Comparison of ENCODE assay signal across 8 mouse cellular contexts in the genomic region with DNA sequence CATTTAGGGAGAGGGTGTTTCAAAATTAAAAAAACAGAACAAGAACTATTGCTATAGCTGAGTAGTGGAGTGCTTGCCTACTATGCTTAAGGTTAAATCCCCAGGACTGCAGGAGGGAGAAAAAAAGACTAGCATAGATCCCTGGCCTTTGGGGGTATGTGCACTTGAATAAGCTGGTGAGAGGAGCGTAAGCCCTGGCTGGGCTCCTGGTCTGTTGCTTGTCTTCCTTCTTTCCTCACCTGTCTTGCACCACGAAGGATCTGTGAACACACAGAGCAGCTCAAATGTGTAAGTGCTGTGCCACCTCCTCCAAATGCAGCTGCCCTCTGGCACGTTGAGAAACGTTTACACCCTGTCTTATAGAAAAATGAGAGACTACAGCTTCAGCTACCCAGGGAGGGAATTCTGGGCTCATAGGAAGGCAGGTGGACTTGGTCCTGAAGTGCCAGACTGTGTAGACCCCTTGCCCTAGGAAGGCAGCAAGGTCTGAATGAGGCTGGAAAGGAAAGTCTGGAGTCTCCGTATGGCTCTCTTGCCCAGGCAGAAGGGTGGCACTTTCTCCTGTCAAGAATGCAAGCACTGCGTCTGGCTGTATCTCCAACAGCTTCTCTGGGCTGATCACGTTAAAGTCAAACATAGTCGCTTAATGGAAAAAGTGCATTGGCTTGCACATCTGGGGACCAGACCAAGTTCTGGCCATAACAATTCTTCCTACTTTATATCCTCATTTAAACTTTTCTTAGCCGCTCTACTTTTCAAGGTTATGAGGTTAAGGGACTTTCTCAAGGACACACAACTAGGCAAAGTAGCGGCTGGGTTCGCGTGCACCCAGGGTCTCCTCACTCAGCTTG. TPM values are rescaled to one million over a fixed set of nuclear protein-coding genes. Genes with fewer than 3 reads are reported as not detected.
A peak's percentile ranks its signal among the peaks of the same experiment; 100 is the strongest.
DNase-seq lines count a peak whose midpoint lies in the region; ATAC-seq and TF ChIP-seq lines count a peak whose summit lies in the region.

No protein-coding gene starts in this region.

- H3K27ac ChIP-seq in lung, embryonic 14.5 days (ENCODE audit: low read depth), result no peak overlapping the region
- H3K27ac ChIP-seq in brown adipose tissue, adult 24 weeks (replicated peaks; ENCODE audit: low read depth, low read length), result peak overlapping the region; percentile 64
- H3K27ac ChIP-seq in forebrain, embryonic 15.5 days (replicated peaks), result no peak overlapping the region
- no peak overlapping the region for H3K27ac ChIP-seq in neural tube, embryonic 14.5 days (ENCODE audit: low read depth, low read length)

- 0 out of 2 replicates have a peak, but pooled peaks cover 2% of the 10 kb centered on the region for H3K4me1 ChIP-seq in lung, embryonic 14.5 days (ENCODE audit: insufficient read depth)
- H3K4me1 ChIP-seq in brown adipose tissue, adult 24 weeks (ENCODE audit: control insufficient read depth, insufficient read depth, insufficient read length, low read length), result peaks cover 6% of the 10 kb centered on the region; the same call in 1 of the 2 replicates
- peaks cover 25% of the 10 kb centered on the region for H3K4me1 ChIP-seq in forebrain, embryonic 15.5 days
- H3K4me1 ChIP-seq in neural tube, embryonic 14.5 days (ENCODE audit: control insufficient read depth, insufficient read depth, low read length), result peaks cover 12% of the 10 kb centered on the region

- no peak for TF ChIP-seq CTCF in lung, embryonic 14.5 days (IDR thresholded peaks at IDR 0.05; ENCODE audit: low read depth)

- H3K36me3 ChIP-seq in lung, embryonic 14.5 days (ENCODE audit: insufficient read depth), result no peaks in the 10 kb centered on the region
- no peaks in the 10 kb centered on the region for H3K36me3 ChIP-seq in forebrain, embryonic 15.5 days
- H3K36me3 ChIP-seq in neural tube, embryonic 14.5 days (ENCODE audit: control insufficient read depth, insufficient read depth, low read length), result no peaks in the 10 kb centered on the region

- H3K4me2 ChIP-seq in lung, embryonic 14.5 days, result peak overlapping the region; percentile 68
- H3K4me2 ChIP-seq in forebrain, embryonic 15.5 days (replicated peaks), result peak overlapping the region; percentile 60
- H3K4me2 ChIP-seq in neural tube, embryonic 14.5 days (ENCODE audit: low read depth, low read length), result peak overlapping the region; percentile 89

- no peaks in the 10 kb centered on the region for H3K9me3 ChIP-seq in lung, embryonic 14.5 days (ENCODE audit: low read depth, low read length)
- H3K9me3 ChIP-seq in forebrain, embryonic 15.5 days, result no peaks in the 10 kb centered on the region
- no peaks in the 10 kb centered on the region for H3K9me3 ChIP-seq in neural tube, embryonic 14.5 days (ENCODE audit: control insufficient read depth, low read length)

- no peaks in the 10 kb centered on the region for H3K27me3 ChIP-seq in lung, embryonic 14.5 days (ENCODE audit: insufficient read depth, low read length)
- no peaks in the 10 kb centered on the region for H3K27me3 ChIP-seq in forebrain, embryonic 15.5 days
- no peaks in the 10 kb centered on the region; the same call in 1 of the 2 replicates for H3K27me3 ChIP-seq in neural tube, embryonic 14.5 days (ENCODE audit: control insufficient read depth, insufficient read depth, low read length)

- DNase-seq in lung, embryonic 14.5 days, result no peak
- no peak for DNase-seq in lung, postnatal 36 days
- DNase-seq in kidney, postnatal 10 days, result peak; percentile 15
- DNase-seq in Muller cell, postnatal 12 days (ENCODE audit: inconsistent ontology term), result no peak
- DNase-seq in adrenal gland, postnatal 36 days, result no peak

- peak overlapping the region; percentile 95 for H3K4me3 ChIP-seq in lung, embryonic 14.5 days (ENCODE audit: low read depth, low read length)
- H3K4me3 ChIP-seq in brown adipose tissue, adult 24 weeks (ENCODE audit: insufficient read depth, low read depth, low read length), result peak overlapping the region; percentile 61
- peak overlapping the region; percentile 59 for H3K4me3 ChIP-seq in forebrain, embryonic 15.5 days
- peak overlapping the region; percentile 94 for H3K4me3 ChIP-seq in neural tube, embryonic 14.5 days (ENCODE audit: low read depth, low read length)

- H3K9ac ChIP-seq in lung, embryonic 14.5 days, result peak overlapping the region; percentile 93; the same call in 1 of the 2 replicates
- H3K9ac ChIP-seq in forebrain, embryonic 15.5 days (replicated peaks), result peak overlapping the region; percentile 34; the same call in 1 of the 2 replicates
- no peak overlapping the region for H3K9ac ChIP-seq in neural tube, embryonic 14.5 days (replicated peaks; ENCODE audit: low read depth, low read length)

- 14% methylated on average over 12 of the region's 12 CpGs for WGBS in lung, embryonic 14.5 days
- 20% methylated on average over 12 of the region's 12 CpGs for WGBS in forebrain, embryonic 15.5 days
- WGBS in neural tube, embryonic 14.5 days, result 21% methylated on average over 12 of the region's 12 CpGs

- peak; percentile 18; the same call in 1 of the 2 replicates for ATAC-seq in lung, embryonic 14.5 days (ENCODE audit: insufficient read depth)
- peak; percentile 20; the same call in 1 of the 2 replicates for ATAC-seq in forebrain, embryonic 15.5 days (replicated peaks)
- peak; percentile 26; the same call in 1 of the 2 replicates for ATAC-seq in neural tube, embryonic 14.5 days (ENCODE audit: low read depth)

RNA-seq across cellular contexts. Expression of gene Rabep1, which starts 0.7 kb away (rescaled TPM):
- polyA plus RNA-seq in lung, embryonic 14.5 days (2014; fragmentation: Nextera tagmentation; extraction: Ambion mirVana), result 32.3 and 32.6 TPM in 2 replicates
- polyA plus RNA-seq in brown adipose tissue, adult 24 weeks (2012; ENCODE audit: insufficient read depth, insufficient read length, missing spikeins), result 20.5 and 22.8 TPM in 2 replicates
- polyA plus RNA-seq in forebrain, embryonic 15.5 days (2015; fragmentation: Nextera tagmentation; extraction: Ambion mirVana), result 85.1 and 87.4 TPM in 2 replicates
- 80.7 and 80.9 TPM in 2 replicates for polyA plus RNA-seq in neural tube, embryonic 14.5 days (2014; fragmentation: Nextera tagmentation; extraction: Ambion mirVana)
- 100 to 1,000 TPM; 144 to 170 TPM for total RNA-seq in adrenal gland, postnatal 36 days (2021)

RNA-seq across cellular contexts. Expression of gene Scimp, which starts 31.5 kb away (rescaled TPM):
- polyA plus RNA-seq in lung, embryonic 14.5 days (2014; fragmentation: Nextera tagmentation; extraction: Ambion mirVana), result not detected in 2 replicates
- polyA plus RNA-seq in brown adipose tissue, adult 24 weeks (2012; ENCODE audit: insufficient read depth, insufficient read length, missing spikeins), result not detected in 2 replicates
- not detected in 2 replicates for polyA plus RNA-seq in forebrain, embryonic 15.5 days (2015; fragmentation: Nextera tagmentation; extraction: Ambion mirVana)
- polyA plus RNA-seq in neural tube, embryonic 14.5 days (2014; fragmentation: Nextera tagmentation; extraction: Ambion mirVana), result not detected in 2 replicates
- total RNA-seq in adrenal gland, postnatal 36 days (2021), result 1 to 10 TPM; 1.2 to 1.3 TPM
